In genomic region chr1:66918136-66918535, GRCm38 (mm10) we compare ENCODE assay signal across 35 mouse cellular contexts. TPM values are rescaled to one million over a fixed set of nuclear protein-coding genes. Genes with fewer than 3 reads are reported as not detected.
"Had no signal": no experiment of that assay in that cellular context is flagged by ENCODE, and none has a peak within 500 bp of the region (broad histone marks: within the 10 kb centered on the region; RNA-seq: fewer than 3 reads in every experiment).

No protein-coding gene starts in this region.

- H3K27ac ChIP-seq: heart, embryonic 10.5 days; heart, embryonic 13.5 days; heart, embryonic 15.5 days; hindbrain, embryonic 10.5 days; hindbrain, embryonic 12.5 days; hindbrain, embryonic 13.5 days; hindbrain, embryonic 14.5 days; hindbrain, embryonic 15.5 days; hindbrain, postnatal 0 days; intestine, embryonic 15.5 days; kidney, embryonic 15.5 days; kidney, postnatal 0 days; layer of hippocampus, adult 2 months had no signal

- H3K9ac ChIP-seq: heart, embryonic 12.5 days; heart, embryonic 13.5 days; heart, embryonic 15.5 days; hindbrain, embryonic 12.5 days; hindbrain, embryonic 13.5 days; hindbrain, embryonic 14.5 days; hindbrain, embryonic 15.5 days; intestine, embryonic 15.5 days; kidney, embryonic 15.5 days had no signal

- H3K36me3 ChIP-seq: heart, embryonic 10.5 days; heart, embryonic 12.5 days; heart, embryonic 13.5 days; heart, embryonic 15.5 days; hindbrain, embryonic 10.5 days; hindbrain, embryonic 12.5 days; hindbrain, embryonic 13.5 days; hindbrain, embryonic 15.5 days; intestine, embryonic 15.5 days; kidney, embryonic 15.5 days had no signal

- H3K4me2 ChIP-seq: heart, embryonic 11.5 days; heart, embryonic 12.5 days; heart, embryonic 13.5 days; heart, embryonic 15.5 days; hindbrain, embryonic 12.5 days; hindbrain, embryonic 13.5 days; hindbrain, embryonic 14.5 days; hindbrain, embryonic 15.5 days; intestine, embryonic 15.5 days; kidney, embryonic 15.5 days had no signal

- H3K4me3 ChIP-seq: heart, embryonic 10.5 days; heart, embryonic 12.5 days; heart, embryonic 13.5 days; heart, embryonic 15.5 days; hindbrain, embryonic 10.5 days; hindbrain, embryonic 12.5 days; hindbrain, embryonic 13.5 days; hindbrain, embryonic 15.5 days; intestine, embryonic 15.5 days; kidney, embryonic 15.5 days; layer of hippocampus, adult 2 months had no signal

- ATAC-seq: hindbrain, embryonic 16.5 days; hindbrain, postnatal 0 days; inflammation-experienced regulatory T-cells, adult 6 months; intestine, embryonic 15.5 days; intestine, embryonic 16.5 days; intestine, postnatal 0 days had no signal

- H3K27me3 ChIP-seq: heart, embryonic 12.5 days; heart, embryonic 13.5 days; heart, embryonic 15.5 days; hindbrain, embryonic 12.5 days; hindbrain, embryonic 13.5 days; hindbrain, embryonic 15.5 days; intestine, embryonic 15.5 days; kidney, embryonic 15.5 days had no signal

- DNase-seq: heart, postnatal 10 days; heart, postnatal 14 days; heart, postnatal 36 days; heart, postnatal 4 days; kidney, adult 11 months; kidney, adult 18-20 months; kidney, adult 2 months; kidney, adult 8-10 months; kidney, adult 9 months; kidney, postnatal 10 days; kidney, postnatal 14 days; kidney, postnatal 25 days; kidney, postnatal 36 days; kidney, postnatal 4 days; layer of hippocampus, adult 9-11 months; layer of hippocampus, postnatal 36 days had no signal

- H3K9me3 ChIP-seq: heart, embryonic 10.5 days; heart, embryonic 12.5 days; heart, embryonic 13.5 days; heart, embryonic 15.5 days; hindbrain, embryonic 10.5 days; hindbrain, embryonic 12.5 days; hindbrain, embryonic 13.5 days; hindbrain, embryonic 15.5 days; intestine, embryonic 15.5 days; kidney, embryonic 15.5 days had no signal

- H3K4me1 ChIP-seq: heart, embryonic 10.5 days; heart, embryonic 12.5 days; heart, embryonic 13.5 days; heart, embryonic 15.5 days; hindbrain, embryonic 13.5 days; hindbrain, embryonic 15.5 days; intestine, embryonic 15.5 days; kidney, embryonic 15.5 days had no signal

RNA-seq across cellular contexts. Expression of gene Myl1, which starts 27.1 kb away (rescaled TPM):
- polyA plus RNA-seq: inflammation-experienced regulatory T-cells, adult 6 months had no signal
